Mouse (Mus musculus): Measurements from ENCODE around the gene Bpifa2.

GRCm38 (mm10) chr2:154004456-154004855 is 3.6 kb upstream of the Bpifa2 start:
- TF ChIP-seq MAFK (IDR thresholded peaks at IDR 0.05; ENCODE audit: insufficient read depth, low read depth, low read length) (no peak), ZC3H11A (IDR thresholded peaks at IDR 0.05; ENCODE audit: borderline replicate concordance, low read depth, low read length) (no peak), HCFC1 (IDR thresholded peaks at IDR 0.05; ENCODE audit: borderline replicate concordance, insufficient read depth, low read length) (no peak)

Data from ES-E14 (cell line).